Mouse (Mus musculus) kidney, embryonic 14.5 days (tissue): ENCODE data around the gene Rpl10a. TPM values are rescaled to one million over a fixed set of nuclear protein-coding genes. Genes with fewer than 3 reads are reported as not detected.
A peak's percentile ranks its signal among the peaks of the same experiment; 100 is the strongest.
"Not testable (repeated sequence)": the region's sequence is repeated elsewhere in the genome, so short reads cannot be mapped to it uniquely, and the experiment has no call there.

ENCODE experiments used
- ATAC-seq: fragments of 200-750 bp; cut with Nextera tagmentation; 2 replicates; pipeline ENCODE4 v1.8.0; 2017; ENCODE audit warnings: moderate number of reproducible peaks, mild to moderate bottlenecking, moderate TSS enrichment, moderate library complexity; ENCODE audit not compliant: low FRiP score, low TSS enrichment
- H3K27ac ChIP-seq: fragments of 300-500 bp; sonication (generic); 2 replicates; pipeline ENCODE4 v1.5.1; 2014; ENCODE audit warnings: low read depth, mild to moderate bottlenecking, low read length, moderate library complexity, mixed read lengths
- H3K27me3 ChIP-seq: fragments of 300-500 bp; sonication (generic); 2 replicates; pipeline ENCODE4 v1.6.1; 2014; ENCODE audit warnings: mild to moderate bottlenecking, low read length; ENCODE audit not compliant: control insufficient read depth, insufficient read depth
- H3K36me3 ChIP-seq: fragments of 300-500 bp; sonication (generic); 2 replicates; pipeline ENCODE4 v1.6.1; 2014; ENCODE audit warnings: low read length, mixed read lengths; ENCODE audit not compliant: control insufficient read depth, insufficient read depth
- H3K4me1 ChIP-seq: fragments of 300-500 bp; sonication (generic); 2 replicates; pipeline ENCODE4 v1.6.1; 2014; ENCODE audit warnings: low read length, mixed read lengths; ENCODE audit not compliant: control insufficient read depth, insufficient read depth
- H3K4me2 ChIP-seq: fragments of 300-500 bp; sonication (generic); replicated peaks from 2 replicates; pipeline ENCODE4 v1.6.1; 2014; ENCODE audit warnings: low read depth, mild to moderate bottlenecking, low read length
- H3K4me3 ChIP-seq: fragments of 300-500 bp; sonication (generic); 2 replicates; pipeline ENCODE4 v1.5.1; 2014; ENCODE audit warnings: mild to moderate bottlenecking, low read length
- H3K9ac ChIP-seq: fragments of 300-500 bp; sonication (generic); 2 replicates; pipeline ENCODE4 v1.6.1; 2014; ENCODE audit warnings: low read depth, mild to moderate bottlenecking, low read length, moderate library complexity
- H3K9me3 ChIP-seq: fragments of 300-500 bp; sonication (generic); 2 replicates; pipeline ENCODE4 v1.6.1; 2016; ENCODE audit warnings: low read length; ENCODE audit not compliant: control insufficient read depth
- WGBS: fragments of 180-500 bp; shearing (Covaris S2); extraction: QIAGEN DNeasy Blood & Tissue Kit; methylation state at CpG from one replicate; pipeline ENCODE4 v1.1.7; 2014; 5-methylcytosine and 5-hydroxymethylcytosine counted together
- polyA plus RNA-seq: library from polyadenylated mRNA; unstranded; fragments of >200 nt; fragmentation: Nextera tagmentation; extraction: Ambion mirVana; gene quantifications from 2 replicates; pipeline ENCODE4 v1.2.1, GENCODE M21; 2014

Gene Rpl10a
- polyA plus RNA-seq, 1 experiment from 2014 or later: 911 TPM

- H3K4me1 ChIP-seq: peaks cover 14% of the 10 kb centered on the region; the same call in 1 of the 2 replicates
- H3K27me3 ChIP-seq: no peaks in the 10 kb centered on the region
Observed at GRCm38 (mm10) chr17:28313212-28313879, 14.9 kb upstream of the Rpl10a start, which contains the start of gene Fance. Fance (plus strand) TSS chr17:28313519.

GRCm38 (mm10) chr17:28313880-28314225 is 14.4 kb upstream of the Rpl10a start:
- Histone ChIP-seq H3K27ac (peak overlapping the region; percentile 90), H3K9me3 (no peaks in the 10 kb centered on the region), H3K4me1 (peaks cover 10% of the 10 kb centered on the region; the same call in 1 of the 2 replicates), H3K4me3 (peak overlapping the region; percentile 89), H3K36me3 (peaks cover 23% of the 10 kb centered on the region), H3K4me2 (peak overlapping the region; percentile 88), H3K27me3 (no peaks in the 10 kb centered on the region), H3K9ac (peak overlapping the region; percentile 94)
- ATAC-seq: peak; percentile 2; the same call in 1 of the 2 replicates
- WGBS: 2% methylated on average over 11 of the region's 11 CpGs

More at GRCm38 (mm10) chr17:28313212-28313879, 14.9 kb upstream of the Rpl10a start, which contains the start of gene Fance:
- peak within 1 kb of the TSS; percentile 89 for H3K4me3 ChIP-seq
- ATAC-seq: peak; percentile 97
- under 1% methylated on average over 69 of the region's 69 CpGs for WGBS
- no peaks in the 10 kb centered on the region for H3K9me3 ChIP-seq
- peak within 1 kb of the TSS; percentile 90 for H3K27ac ChIP-seq
- peaks cover 19% of the 10 kb centered on the region for H3K36me3 ChIP-seq
- H3K4me2 ChIP-seq: peak within 1 kb of the TSS; percentile 88
- H3K9ac ChIP-seq: peak within 1 kb of the TSS; percentile 94

GRCm38 (mm10) chr17:28315611-28316160 is 12.6 kb upstream of the Rpl10a start:
- no peaks in the 10 kb centered on the region for H3K27me3 ChIP-seq
- no peak overlapping the region for H3K27ac ChIP-seq
- no peak overlapping the region for H3K4me3 ChIP-seq
- H3K36me3 ChIP-seq: peaks cover 33% of the 10 kb centered on the region
- H3K9me3 ChIP-seq: no peaks in the 10 kb centered on the region
- 80% methylated on average over 20 of the region's 20 CpGs for WGBS
- peak overlapping the region; percentile 37; the same call in 1 of the 2 replicates for H3K9ac ChIP-seq
- H3K4me1 ChIP-seq: peaks cover 10% of the 10 kb centered on the region; the same call in 1 of the 2 replicates
- ATAC-seq: no peak
- no peak overlapping the region for H3K4me2 ChIP-seq

- whole genome bisulfite sequencing: 83% methylated on average over 9 of the region's 9 CpGs
- no peak for ATAC-seq
- peaks cover 39% of the 10 kb centered on the region for H3K36me3 ChIP-seq
Observed at GRCm38 (mm10) chr17:28316476-28316875, 11.8 kb upstream of the Rpl10a start.

GRCm38 (mm10) chr17:28317091-28317490 is 11.2 kb upstream of the Rpl10a start:
- Histone ChIP-seq H3K36me3 (peaks cover 44% of the 10 kb centered on the region), H3K27ac (no peak overlapping the region), H3K27me3 (no peaks in the 10 kb centered on the region), H3K9me3 (no peaks in the 10 kb centered on the region), H3K4me2 (no peak overlapping the region), H3K4me1 (peaks cover 10% of the 10 kb centered on the region; the same call in 1 of the 2 replicates), H3K4me3 (no peak overlapping the region), H3K9ac (no peak overlapping the region)
- ATAC-seq: no peak
- WGBS: 61% methylated on average over 8 of the region's 8 CpGs

More at GRCm38 (mm10) chr17:28316476-28316875, 11.8 kb upstream of the Rpl10a start:
- Histone ChIP-seq H3K4me3 (no peak overlapping the region), H3K9ac (no peak overlapping the region), H3K4me2 (no peak overlapping the region), H3K9me3 (no peaks in the 10 kb centered on the region), H3K27me3 (no peaks in the 10 kb centered on the region), H3K4me1 (peaks cover 10% of the 10 kb centered on the region; the same call in 1 of the 2 replicates), H3K27ac (no peak overlapping the region)

- WGBS: 86% methylated on average over 9 of the region's 9 CpGs
Observed at GRCm38 (mm10) chr17:28317725-28318124, 10.5 kb upstream of the Rpl10a start.

GRCm38 (mm10) chr17:28321700-28322099 is 6.6 kb upstream of the Rpl10a start:
- Histone ChIP-seq H3K4me2 (no peak overlapping the region), H3K9me3 (no peaks in the 10 kb centered on the region), H3K9ac (no peak overlapping the region), H3K4me1 (no peaks in the 10 kb centered on the region), H3K27me3 (no peaks in the 10 kb centered on the region), H3K4me3 (no peak overlapping the region), H3K27ac (no peak overlapping the region), H3K36me3 (peaks cover 45% of the 10 kb centered on the region)
- no peak for ATAC-seq
- WGBS: 94% methylated on average over 4 of the region's 4 CpGs

More at GRCm38 (mm10) chr17:28317725-28318124, 10.5 kb upstream of the Rpl10a start:
- Histone ChIP-seq H3K27me3 (no peaks in the 10 kb centered on the region), H3K4me3 (no peak overlapping the region), H3K36me3 (peaks cover 51% of the 10 kb centered on the region), H3K9ac (no peak overlapping the region), H3K27ac (no peak overlapping the region), H3K4me2 (no peak overlapping the region), H3K4me1 (peaks cover 10% of the 10 kb centered on the region; the same call in 1 of the 2 replicates), H3K9me3 (no peaks in the 10 kb centered on the region)
- no peak for ATAC-seq

- 88% methylated on average over 8 of the region's 8 CpGs for WGBS
- no peak for ATAC-seq
Observed at GRCm38 (mm10) chr17:28323786-28324185, 4.5 kb upstream of the Rpl10a start.

GRCm38 (mm10) chr17:28324416-28324815 is 3.9 kb upstream of the Rpl10a start:
- not testable (repeated sequence) for H3K4me2 ChIP-seq, H3K27me3 ChIP-seq, H3K9ac ChIP-seq, H3K4me3 ChIP-seq, H3K27ac ChIP-seq, H3K9me3 ChIP-seq, ATAC-seq
- Histone ChIP-seq H3K36me3 (peaks cover 29% of the 10 kb centered on the region), H3K4me1 (peaks cover 12% of the 10 kb centered on the region)
- WGBS: 95% methylated on average over 7 of the region's 7 CpGs

More at GRCm38 (mm10) chr17:28323786-28324185, 4.5 kb upstream of the Rpl10a start:
- Histone ChIP-seq H3K4me3 (no peak overlapping the region), H3K27me3 (no peaks in the 10 kb centered on the region), H3K9ac (no peak overlapping the region), H3K4me2 (no peak overlapping the region), H3K36me3 (peaks cover 30% of the 10 kb centered on the region; the same call in 1 of the 2 replicates), H3K27ac (no peak overlapping the region), H3K4me1 (peaks cover 12% of the 10 kb centered on the region), H3K9me3 (no peaks in the 10 kb centered on the region)
